8 mouse cellular contexts compared by ENCODE assay signal in genomic region chr1:191254448-191254847, GRCm38 (mm10). TPM values are rescaled to one million over a fixed set of nuclear protein-coding genes. Genes with fewer than 3 reads are reported as not detected.
DNase-seq lines count a peak whose midpoint lies in the region; ATAC-seq and TF ChIP-seq lines count a peak whose summit lies in the region.
"Had no signal": no experiment of that assay in that cellular context is flagged by ENCODE, and none has a peak within 500 bp of the region (broad histone marks: within the 10 kb centered on the region; RNA-seq: fewer than 3 reads in every experiment).

No protein-coding gene starts in this region.

- 83% methylated on average over 5 of the region's 5 CpGs for WGBS in midbrain, embryonic 10.5 days
- 77% methylated on average over 5 of the region's 5 CpGs for WGBS in midbrain, embryonic 14.5 days
- 31% methylated on average over 5 of the region's 5 CpGs for WGBS in liver, embryonic 15.5 days (ENCODE audit: insufficient replicate concordance)

- no peak for DNase-seq in midbrain, embryonic 10.5 days (ENCODE audit: low spot score)
- no peak for DNase-seq in midbrain, embryonic 14.5 days
- peak; percentile 76 for DNase-seq in gastrocnemius, adult 2 months
- DNase-seq in right cerebral cortex, postnatal 25 days: no peak
- DNase-seq in right cerebral cortex, postnatal 36 days (ENCODE audit: low spot score in 2 of 2): no peak
- DNase-seq in left cerebral cortex, adult 2 months (ENCODE audit: extremely low spot score in 1 of 2, low spot score in 2 of 2): no peak

- H3K27ac ChIP-seq in midbrain, embryonic 10.5 days (replicated peaks): 0 out of 2 replicates have a peak overlapping the region, but pooled peaks have one; percentile 17
- H3K27ac ChIP-seq in midbrain, embryonic 14.5 days (replicated peaks; ENCODE audit: low read depth, low read length): no peak overlapping the region
- H3K27ac ChIP-seq in gastrocnemius, adult 2 months: peak overlapping the region; percentile 83
- no peak overlapping the region for H3K27ac ChIP-seq in liver, embryonic 15.5 days (replicated peaks)
- H3K27ac ChIP-seq in left cerebral cortex, adult 2 months: no peak overlapping the region
- H3K27ac ChIP-seq: stomach, postnatal 0 days had no signal

- H3K4me2 ChIP-seq in midbrain, embryonic 14.5 days (ENCODE audit: low read length): no peak overlapping the region
- H3K4me2 ChIP-seq in liver, embryonic 15.5 days: no peak overlapping the region

- no peaks in the 10 kb centered on the region for H3K9me3 ChIP-seq in midbrain, embryonic 10.5 days (replicated peaks)
- no peaks in the 10 kb centered on the region for H3K9me3 ChIP-seq in midbrain, embryonic 14.5 days (ENCODE audit: control insufficient read depth, low read length)
- no peaks in the 10 kb centered on the region for H3K9me3 ChIP-seq in liver, embryonic 15.5 days (replicated peaks)

- no peak overlapping the region for H3K9ac ChIP-seq in midbrain, embryonic 14.5 days (replicated peaks; ENCODE audit: low read length)
- H3K9ac ChIP-seq in liver, embryonic 15.5 days: no peak overlapping the region

- H3K4me3 ChIP-seq in midbrain, embryonic 10.5 days: no peak overlapping the region
- H3K4me3 ChIP-seq in midbrain, embryonic 14.5 days (replicated peaks; ENCODE audit: low read depth, low read length): no peak overlapping the region
- H3K4me3 ChIP-seq in gastrocnemius, adult 2 months: no peak overlapping the region
- H3K4me3 ChIP-seq in liver, embryonic 15.5 days (replicated peaks): no peak overlapping the region
- H3K4me3 ChIP-seq in left cerebral cortex, adult 2 months: no peak overlapping the region

- ATAC-seq in midbrain, embryonic 14.5 days (ENCODE audit: low FRiP score, low TSS enrichment): no peak
- ATAC-seq in liver, embryonic 15.5 days (ENCODE audit: insufficient read depth): peak; percentile 29; the same call in 1 of the 2 replicates

- intact Hi-C loops in gastrocnemius, adult 2 months (cut with DNase I): loop anchor here (1.0 kb wide), 1 partner anchor 29 kb away; no protein-coding TSS in a partner anchor
- intact Hi-C loops in left cerebral cortex, adult 2 months (cut with DNase I): no loop called here

- no peaks in the 10 kb centered on the region for H3K36me3 ChIP-seq in midbrain, embryonic 10.5 days
- H3K36me3 ChIP-seq in midbrain, embryonic 14.5 days (ENCODE audit: control insufficient read depth, insufficient read depth, low read length): no peaks in the 10 kb centered on the region
- H3K36me3 ChIP-seq in liver, embryonic 15.5 days (replicated peaks): no peaks in the 10 kb centered on the region

- peaks cover 37% of the 10 kb centered on the region for H3K27me3 ChIP-seq in midbrain, embryonic 10.5 days (ENCODE audit: low read depth, poor library complexity, severe bottlenecking)
- no peaks in the 10 kb centered on the region for H3K27me3 ChIP-seq in midbrain, embryonic 14.5 days (ENCODE audit: control insufficient read depth, insufficient read depth, low read length)
- H3K27me3 ChIP-seq in liver, embryonic 15.5 days: peaks cover 5% of the 10 kb centered on the region; the same call in 1 of the 2 replicates

- no peak; the same call in 1 of the 2 replicates for TF ChIP-seq CTCF in gastrocnemius, adult 2 months (IDR thresholded peaks at IDR 0.05)
- TF ChIP-seq CTCF in left cerebral cortex, adult 2 months (IDR thresholded peaks at IDR 0.05): no peak; the same call in 1 of the 2 replicates

- H3K4me1 ChIP-seq in midbrain, embryonic 10.5 days: peaks cover 21% of the 10 kb centered on the region
- no peaks in the 10 kb centered on the region for H3K4me1 ChIP-seq in midbrain, embryonic 14.5 days (ENCODE audit: control insufficient read depth, insufficient read depth, low read length)
- H3K4me1 ChIP-seq in liver, embryonic 15.5 days (replicated peaks): peaks cover 32% of the 10 kb centered on the region

RNA-seq across cellular contexts. Expression of gene Atf3, which starts 36.6 kb away (rescaled TPM):
- 5.3 and 5.5 TPM in 2 replicates for polyA plus RNA-seq in midbrain, embryonic 10.5 days (2016; fragmentation: Nextera tagmentation; extraction: Ambion mirVana)
- polyA plus RNA-seq in midbrain, embryonic 14.5 days (2014; fragmentation: Nextera tagmentation; extraction: Ambion mirVana): 0.70 and 1.8 TPM in 2 replicates
- total RNA-seq in gastrocnemius, adult 2 months (2021): 1 to 10 TPM; 2.7 to 7.2 TPM
- 1.4 and 2.2 TPM in 2 replicates for polyA plus RNA-seq in liver, embryonic 15.5 days (2015; fragmentation: Nextera tagmentation; extraction: Ambion mirVana)
- 1 to 10 TPM in 1 of 2 experiments, under 1 TPM in 1; 0.48 to 2.4 TPM for total RNA-seq in left cerebral cortex, adult 2 months (2021)

Comparison
In these comparisons a context has a peak if more than half of its experiments do, and no peak if none do; other contexts are left out.
1. H3K27ac ChIP-seq: peak in midbrain, embryonic 10.5 days (single experiment) and gastrocnemius, adult 2 months (single experiment); none in midbrain, embryonic 14.5 days (single experiment), liver, embryonic 15.5 days (single experiment) and left cerebral cortex, adult 2 months (single experiment).